Mouse (Mus musculus) lung, adult 2 months (tissue): ENCODE results near the gene Myo10. TPM values are rescaled to one million over a fixed set of nuclear protein-coding genes. Genes with fewer than 3 reads are reported as not detected.

ENCODE experiments used
- DNase-seq: peaks from one replicate; pipeline ENCODE4 v3.0.0; 2022
- H3K4me1 ChIP-seq: fragments of 200-500 bp; 2 replicates; pipeline ENCODE4 v1.6.1; 2011; ENCODE audit warnings: low read length; ENCODE audit not compliant: control insufficient read depth, insufficient read depth
- H3K4me3 ChIP-seq: fragments of 200-500 bp; replicated peaks from 2 replicates; pipeline ENCODE3; 2011; ENCODE audit warnings: low read depth, mild to moderate bottlenecking, control low read depth, low read length; ENCODE audit errors: extremely low read depth
- CTCF ChIP-seq: fragments of 200-500 bp; IDR thresholded peaks from 2 replicates; pipeline ENCODE4 v1.5.1; 2011; ENCODE audit warnings: mild to moderate bottlenecking, low read length, control low read depth; ENCODE audit not compliant: insufficient read depth
- POLR2A ChIP-seq: fragments of 200-500 bp; IDR thresholded peaks from 2 replicates; pipeline ENCODE4 v1.6.1; 2011; ENCODE audit warnings: low read depth, mild to moderate bottlenecking, control low read depth, low read length, borderline replicate concordance; ENCODE audit errors: extremely low read depth
- WGBS: fragments of 180-500 bp; shearing (Covaris S2); methylation state at CpG from one replicate; pipeline ENCODE4 v1.1.7; 2018; 5-methylcytosine and 5-hydroxymethylcytosine counted together
- polyA plus RNA-seq: library from polyadenylated mRNA; depleted of rRNA; stranded (reverse); fragments of >200 nt; gene quantifications from 2 replicates; pipeline ENCODE4 v1.2.3, GENCODE M21; 2012

The Myo10 gene
- polyA plus RNA-seq, 1 experiment, result 81.3 TPM

- no peak overlapping the region for H3K4me3 ChIP-seq
- WGBS, result 75% methylated on average over 11 of the region's 11 CpGs
- DNase-seq, result no peak
- H3K4me1 ChIP-seq, result peaks cover 3% of the 10 kb centered on the region
- no peak for TF ChIP-seq POLR2A
- TF ChIP-seq CTCF, result no peak
Measured at GRCm38 (mm10) chr15:25589318-25589902, 32.9 kb upstream of the Myo10 start.

- TF ChIP-seq POLR2A, result no peak
- no peak for TF ChIP-seq CTCF
- Histone ChIP-seq H3K4me1 (peaks cover 3% of the 10 kb centered on the region), H3K4me3 (no peak overlapping the region)
- 76% methylated on average over 5 of the region's 5 CpGs for WGBS
- peak; percentile 23 for DNase-seq
Measured at GRCm38 (mm10) chr15:25589916-25590315, 32.4 kb upstream of the Myo10 start.

- Histone ChIP-seq H3K4me1 (peaks cover 3% of the 10 kb centered on the region), H3K4me3 (no peak overlapping the region)
- 73% methylated on average over 7 of the region's 7 CpGs for WGBS
- TF ChIP-seq POLR2A, result no peak
- TF ChIP-seq CTCF, result no peak
- no peak for DNase-seq
Measured at GRCm38 (mm10) chr15:25590891-25591290, 31.4 kb upstream of the Myo10 start.

GRCm38 (mm10) chr15:25591964-25592363 is 30.4 kb upstream of the Myo10 start:
- WGBS, result 45% methylated on average over 4 of the region's 4 CpGs
- Histone ChIP-seq H3K4me3 (no peak overlapping the region), H3K4me1 (peaks cover 3% of the 10 kb centered on the region)
- DNase-seq, result no peak
- TF ChIP-seq POLR2A (no peak), CTCF (no peak)

GRCm38 (mm10) chr15:25593469-25594150 is 28.7 kb upstream of the Myo10 start:
- no peak for DNase-seq
- TF ChIP-seq CTCF (no peak), POLR2A (no peak)
- 90% methylated on average over 7 of the region's 7 CpGs for WGBS
- no peak overlapping the region for H3K4me3 ChIP-seq
- H3K4me1 ChIP-seq, result peaks cover 3% of the 10 kb centered on the region

- H3K4me3 ChIP-seq, result no peak overlapping the region
- H3K4me1 ChIP-seq, result no peaks in the 10 kb centered on the region; the same call in 1 of the 2 replicates
- WGBS, result 93% methylated on average over 5 of the region's 5 CpGs
- TF ChIP-seq POLR2A, result no peak
- no peak for TF ChIP-seq CTCF
- no peak for DNase-seq
Measured at GRCm38 (mm10) chr15:25598313-25598712, 24.0 kb upstream of the Myo10 start.

GRCm38 (mm10) chr15:25602306-25602705 is 20.0 kb upstream of the Myo10 start:
- 62% methylated on average over 8 of the region's 8 CpGs for WGBS
- DNase-seq, result no peak
- Histone ChIP-seq H3K4me3 (no peak overlapping the region), H3K4me1 (no peaks in the 10 kb centered on the region)
- TF ChIP-seq POLR2A (no peak), CTCF (no peak)

GRCm38 (mm10) chr15:25603286-25603685 is 19.0 kb upstream of the Myo10 start:
- no peak for DNase-seq
- H3K4me1 ChIP-seq, result peaks cover 2% of the 10 kb centered on the region
- no peak overlapping the region for H3K4me3 ChIP-seq
- no peak for TF ChIP-seq POLR2A
- TF ChIP-seq CTCF, result no peak
- WGBS, result 22% methylated on average over 6 of the region's 6 CpGs

GRCm38 (mm10) chr15:25604231-25604630 is 18.1 kb upstream of the Myo10 start:
- Histone ChIP-seq H3K4me3 (no peak overlapping the region), H3K4me1 (peaks cover 2% of the 10 kb centered on the region)
- 76% methylated on average over 1 of the region's 1 CpGs for WGBS
- DNase-seq, result no peak
- no peak for TF ChIP-seq POLR2A
- no peak for TF ChIP-seq CTCF

GRCm38 (mm10) chr15:25605376-25605775 is 16.9 kb upstream of the Myo10 start:
- 76% methylated on average over 4 of the region's 4 CpGs for WGBS
- Histone ChIP-seq H3K4me3 (no peak overlapping the region), H3K4me1 (peaks cover 2% of the 10 kb centered on the region)
- DNase-seq, result no peak
- TF ChIP-seq POLR2A, result no peak
- no peak for TF ChIP-seq CTCF
